Mouse (Mus musculus) liver, postnatal 0 days (tissue): ENCODE data around the gene Cog4. TPM values are rescaled to one million over a fixed set of nuclear protein-coding genes. Genes with fewer than 3 reads are reported as not detected.

Experiments
- ATAC-seq: fragments of 200-750 bp; cut with Nextera tagmentation; 2 replicates; pipeline ENCODE4 v1.8.0; 2017; ENCODE audit warnings: mild to moderate bottlenecking, moderate library complexity
- DNase-seq: peaks from one replicate; pipeline ENCODE4 v3.0.0-alpha.2; 2016
- H3K27ac ChIP-seq: fragments of 300-500 bp; sonication (generic); 2 replicates; pipeline ENCODE4 v1.5.1; 2014; ENCODE audit warnings: antibody characterized with exemption, moderate library complexity, mild to moderate bottlenecking, low read depth
- H3K27me3 ChIP-seq: fragments of 300-500 bp; sonication (generic); 2 replicates; pipeline ENCODE4 v1.6.1; 2014; ENCODE audit warnings: low read length, control low read depth, mixed read lengths; ENCODE audit not compliant: insufficient read depth
- H3K36me3 ChIP-seq: fragments of 300-500 bp; sonication (generic); replicated peaks from 2 replicates; pipeline ENCODE4 v1.6.1; 2014; ENCODE audit warnings: mild to moderate bottlenecking, control low read depth, low read length, moderate library complexity, mixed read lengths; ENCODE audit not compliant: insufficient read depth
- H3K4me1 ChIP-seq: fragments of 300-500 bp; sonication (generic); 2 replicates; pipeline ENCODE4 v1.6.1; 2014; ENCODE audit warnings: antibody characterized with exemption, mild to moderate bottlenecking, control low read depth; ENCODE audit not compliant: insufficient read depth
- H3K4me2 ChIP-seq: fragments of 300-500 bp; sonication (generic); 2 replicates; pipeline ENCODE4 v1.6.1; 2014; ENCODE audit warnings: low read depth, mild to moderate bottlenecking, low read length, moderate library complexity, mixed read lengths
- H3K4me3 ChIP-seq: fragments of 300-500 bp; sonication (generic); 2 replicates; pipeline ENCODE4 v1.5.1; 2014; ENCODE audit warnings: low read depth, low read length
- H3K9ac ChIP-seq: fragments of 300-500 bp; sonication (generic); replicated peaks from 2 replicates; pipeline ENCODE4 v1.6.1; 2014; ENCODE audit warnings: mild to moderate bottlenecking, moderate library complexity
- H3K9me3 ChIP-seq: fragments of 300-500 bp; sonication (generic); 2 replicates; pipeline ENCODE4 v1.6.1; 2016; ENCODE audit warnings: mild to moderate bottlenecking, control low read depth, low read length, mixed read lengths
- CTCF ChIP-seq: sonication (generic); IDR thresholded peaks from 2 replicates; pipeline ENCODE4 v1.5.1; 2016; ENCODE audit warnings: antibody characterized with exemption, low read depth
- EP300 ChIP-seq: IDR thresholded peaks from 2 replicates; pipeline ENCODE4 v1.6.1; 2016; ENCODE audit warnings: antibody characterized with exemption, low read depth, mild to moderate bottlenecking
- WGBS: fragments of 180-500 bp; shearing (Covaris S2); extraction: QIAGEN DNeasy Blood & Tissue Kit; methylation state at CpG from one replicate; pipeline ENCODE4 v1.1.7; 2014; ENCODE audit not compliant: insufficient replicate concordance; 5-methylcytosine and 5-hydroxymethylcytosine counted together
- polyA plus RNA-seq: library from polyadenylated mRNA; unstranded; fragments of >200 nt; fragmentation: Nextera tagmentation; extraction: Ambion mirVana; gene quantifications from 2 replicates; pipeline ENCODE4 v1.2.1, GENCODE M21; 2015

The Cog4 gene
- polyA plus RNA-seq, 1 experiment from 2014 or later = 22.7 TPM

DNA sequence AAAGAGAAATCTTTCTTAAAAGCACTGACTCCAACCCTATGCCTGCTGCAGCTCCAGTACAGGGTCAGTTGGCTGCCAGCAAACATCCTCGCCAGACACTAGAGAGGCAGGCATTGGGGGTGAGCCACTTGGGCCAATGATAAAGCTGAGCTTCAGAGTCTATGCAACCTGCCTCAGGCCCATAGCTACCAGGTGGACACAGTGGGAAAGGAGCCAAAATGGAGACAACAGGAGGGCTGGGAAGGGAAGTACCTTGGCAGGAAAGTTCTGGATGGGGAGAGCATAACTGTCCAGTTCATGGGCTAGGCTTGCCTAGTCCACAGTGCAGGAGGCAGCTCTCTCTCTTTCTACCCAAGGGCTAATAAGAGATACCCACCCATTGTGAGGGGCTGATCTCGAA lies 46.5 kb downstream of the Cog4 start:
- Histone ChIP-seq H3K27me3 (no peaks in the 10 kb centered on the region), H3K36me3 (0 out of 2 replicates have a peak, but pooled peaks cover 5% of the 10 kb centered on the region), H3K9me3 (no peaks in the 10 kb centered on the region), H3K27ac (no peak overlapping the region), H3K4me2 (no peak overlapping the region), H3K9ac (no peak overlapping the region), H3K4me1 (peaks cover 4% of the 10 kb centered on the region; the same call in 1 of the 2 replicates), H3K4me3 (no peak overlapping the region)
- ATAC-seq = no peak
- TF ChIP-seq EP300 = no peak
- TF ChIP-seq CTCF = no peak
- WGBS = 90% methylated on average over 2 of the region's 2 CpGs
- no peak for DNase-seq

DNA sequence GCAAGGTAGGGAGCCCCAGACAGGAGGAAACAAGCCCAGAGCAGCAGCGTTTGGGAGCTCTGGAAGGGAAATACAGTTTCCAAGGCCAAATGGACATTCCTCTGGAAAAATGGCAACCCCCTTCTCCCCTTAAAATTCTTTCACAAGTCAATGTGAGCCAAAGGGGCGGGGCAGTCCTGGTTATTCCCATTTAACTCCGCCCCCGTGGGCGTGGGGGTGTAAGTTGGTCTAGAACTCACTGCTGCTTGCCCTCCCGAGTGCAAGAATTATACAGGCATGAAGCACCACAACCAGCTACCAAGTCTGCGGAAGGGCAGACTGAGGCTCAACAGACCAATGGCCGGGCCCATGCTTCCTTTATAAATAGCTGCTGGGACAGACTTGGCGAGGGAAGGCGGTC lies 48.5 kb downstream of the Cog4 start:
- no peak overlapping the region; the same call in 1 of the 2 replicates for H3K4me2 ChIP-seq
- H3K27ac ChIP-seq = no peak overlapping the region
- 0 out of 2 replicates have a peak, but pooled peaks cover 7% of the 10 kb centered on the region for H3K36me3 ChIP-seq
- 81% methylated on average over 10 of the region's 10 CpGs for WGBS
- ATAC-seq = no peak
- no peaks in the 10 kb centered on the region for H3K27me3 ChIP-seq
- H3K9ac ChIP-seq = no peak overlapping the region
- DNase-seq = no peak
- H3K4me3 ChIP-seq = no peak overlapping the region
- TF ChIP-seq EP300 (no peak), CTCF (no peak)
- H3K9me3 ChIP-seq = no peaks in the 10 kb centered on the region
- peaks cover 4% of the 10 kb centered on the region; the same call in 1 of the 2 replicates for H3K4me1 ChIP-seq

DNA sequence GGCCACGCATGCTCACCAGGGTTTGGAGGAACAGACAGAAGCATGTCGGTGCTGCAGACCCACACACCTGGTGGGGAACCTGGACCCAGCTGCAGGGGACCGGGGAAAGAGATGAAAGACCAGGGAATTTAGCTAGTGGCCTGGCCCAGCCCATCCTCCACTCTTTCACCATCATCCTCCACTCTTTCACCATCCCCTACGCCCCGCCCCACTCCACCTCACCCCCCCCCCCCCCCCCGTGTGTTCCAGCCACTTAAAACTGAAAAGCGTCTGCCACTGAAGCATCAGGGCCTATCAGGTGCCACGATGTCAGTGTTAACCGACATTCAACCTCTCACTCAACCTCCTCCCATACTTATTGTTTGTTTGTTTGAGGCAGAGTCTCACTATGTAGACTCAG lies 48.9 kb downstream of the Cog4 start:
- no peaks in the 10 kb centered on the region for H3K27me3 ChIP-seq
- ATAC-seq (peak; percentile 40; the same call in 1 of the 2 replicates), DNase-seq (no peak)
- H3K4me3 ChIP-seq = no peak overlapping the region
- H3K9me3 ChIP-seq = no peaks in the 10 kb centered on the region
- H3K4me2 ChIP-seq = no peak overlapping the region; the same call in 1 of the 2 replicates
- H3K36me3 ChIP-seq = 0 out of 2 replicates have a peak, but pooled peaks cover 7% of the 10 kb centered on the region
- H3K27ac ChIP-seq = no peak overlapping the region
- H3K4me1 ChIP-seq = peaks cover 4% of the 10 kb centered on the region; the same call in 1 of the 2 replicates
- TF ChIP-seq CTCF (no peak), EP300 (no peak)
- no peak overlapping the region for H3K9ac ChIP-seq
- WGBS = 66% methylated on average over 8 of the region's 9 CpGs

DNA sequence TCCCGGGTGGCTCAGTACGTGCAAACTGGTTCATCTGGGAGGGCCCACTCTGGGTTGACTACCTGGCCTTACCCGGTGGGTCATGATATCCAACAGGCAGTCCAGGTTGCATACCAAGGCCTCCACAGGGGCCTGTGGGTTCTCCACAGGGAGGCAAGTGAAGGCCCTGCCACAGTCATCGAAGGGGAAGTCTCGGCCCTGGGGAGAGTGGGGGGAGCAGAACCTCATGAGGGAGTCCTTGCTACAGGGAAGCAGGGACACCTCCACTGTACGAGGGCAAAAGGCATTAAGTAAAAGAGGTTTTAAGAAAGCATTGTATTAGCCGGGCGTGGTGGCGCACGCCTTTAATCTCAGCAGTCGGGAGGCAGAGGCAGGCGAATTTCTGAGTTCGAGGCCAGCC lies 49.4 kb downstream of the Cog4 start:
- H3K9me3 ChIP-seq = no peaks in the 10 kb centered on the region
- TF ChIP-seq CTCF = no peak
- no peak for TF ChIP-seq EP300
- no peaks in the 10 kb centered on the region for H3K27me3 ChIP-seq
- WGBS = 87% methylated on average over 13 of the region's 13 CpGs
- 0 out of 2 replicates have a peak, but pooled peaks cover 7% of the 10 kb centered on the region for H3K36me3 ChIP-seq
- H3K4me3 ChIP-seq = no peak overlapping the region
- no peak overlapping the region for H3K27ac ChIP-seq
- H3K9ac ChIP-seq = no peak overlapping the region
- ATAC-seq = no peak
- H3K4me2 ChIP-seq = no peak overlapping the region
- no peak for DNase-seq
- peaks cover 4% of the 10 kb centered on the region; the same call in 1 of the 2 replicates for H3K4me1 ChIP-seq

DNA sequence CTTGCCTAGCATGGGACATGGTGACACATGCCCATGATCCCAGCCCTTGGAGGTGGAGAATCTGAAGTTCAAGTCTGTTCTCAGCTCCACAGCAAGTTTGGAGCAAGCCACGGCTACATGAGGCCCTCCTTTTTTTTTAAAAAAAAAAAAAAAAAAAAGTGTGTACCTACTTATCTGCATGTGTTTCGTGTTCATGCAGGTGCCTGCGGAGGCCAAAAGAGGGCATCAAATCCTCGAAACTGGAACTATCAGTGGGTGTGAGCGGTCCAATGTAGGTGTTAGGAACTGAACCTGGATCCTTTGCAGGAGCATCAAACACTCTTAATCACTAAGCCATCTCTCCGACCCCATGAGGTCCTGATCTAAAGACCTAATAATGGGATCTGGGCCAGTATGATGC lies 51.1 kb downstream of the Cog4 start:
- no peaks in the 10 kb centered on the region for H3K27me3 ChIP-seq
- 0 out of 2 replicates have a peak, but pooled peaks cover 7% of the 10 kb centered on the region for H3K36me3 ChIP-seq
- H3K9me3 ChIP-seq = no peaks in the 10 kb centered on the region
- no peak overlapping the region for H3K4me2 ChIP-seq
- WGBS = 89% methylated on average over 6 of the region's 6 CpGs
- H3K4me1 ChIP-seq = peaks cover 13% of the 10 kb centered on the region
- no peak overlapping the region for H3K4me3 ChIP-seq
- no peak for TF ChIP-seq EP300
- TF ChIP-seq CTCF = no peak
- no peak overlapping the region for H3K27ac ChIP-seq
- no peak overlapping the region for H3K9ac ChIP-seq
- DNase-seq = no peak
- no peak for ATAC-seq

DNA sequence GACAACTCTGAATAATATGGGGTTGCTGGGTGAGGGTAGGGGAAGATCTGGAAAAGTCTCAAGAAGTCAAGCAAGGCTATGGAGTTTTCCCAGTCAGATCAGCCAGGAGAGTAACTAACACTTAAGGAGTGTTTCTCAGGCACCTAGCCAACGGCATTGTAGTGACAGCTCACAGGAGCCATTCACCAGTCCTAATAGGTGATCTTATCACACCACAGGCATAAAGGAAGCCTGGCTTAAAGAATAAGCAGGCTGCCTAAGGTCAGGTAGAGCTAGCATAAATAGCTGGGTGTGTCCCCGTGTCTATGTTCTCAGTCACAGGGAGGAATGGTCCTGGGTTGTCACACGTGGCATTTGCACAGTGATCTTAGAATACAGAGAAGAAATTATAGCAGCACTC lies 54.7 kb downstream of the Cog4 start:
- no peak for TF ChIP-seq EP300
- TF ChIP-seq CTCF = no peak
- Histone ChIP-seq H3K27me3 (no peaks in the 10 kb centered on the region), H3K4me1 (peaks cover 9% of the 10 kb centered on the region; the same call in 1 of the 2 replicates), H3K9ac (no peak overlapping the region), H3K36me3 (0 out of 2 replicates have a peak, but pooled peaks cover 5% of the 10 kb centered on the region), H3K9me3 (no peaks in the 10 kb centered on the region), H3K27ac (no peak overlapping the region), H3K4me2 (no peak overlapping the region), H3K4me3 (no peak overlapping the region)
- ATAC-seq (no peak), DNase-seq (no peak)
- WGBS = 75% methylated on average over 3 of the region's 3 CpGs
